Comparison of ENCODE assay signal across 8 mouse cellular contexts in genomic region chr13:41016797-41017405, GRCm38 (mm10). TPM values are rescaled to one million over a fixed set of nuclear protein-coding genes. Genes with fewer than 3 reads are reported as not detected.
A peak's percentile ranks its signal among the peaks of the same experiment; 100 is the strongest.
DNase-seq lines count a peak whose midpoint lies in the region; ATAC-seq and TF ChIP-seq lines count a peak whose summit lies in the region.

No protein-coding gene starts in this region.

- peak overlapping the region; percentile 70 for H3K4me3 ChIP-seq in heart, embryonic 12.5 days
- peak overlapping the region; percentile 60 for H3K4me3 ChIP-seq in heart, postnatal 0 days (ENCODE audit: low read depth, low read length)
- H3K4me3 ChIP-seq in limb, embryonic 15.5 days: peak overlapping the region; percentile 64

- no peak for TF ChIP-seq EP300 in heart, postnatal 0 days (IDR thresholded peaks at IDR 0.05; ENCODE audit: low read depth)

- no peak for TF ChIP-seq CTCF in heart, postnatal 0 days (IDR thresholded peaks at IDR 0.05; ENCODE audit: low read depth)

- peak overlapping the region; percentile 79 for H3K9ac ChIP-seq in heart, embryonic 12.5 days
- peak overlapping the region; percentile 60 for H3K9ac ChIP-seq in heart, postnatal 0 days (replicated peaks; ENCODE audit: low read depth, low read length)
- peak overlapping the region; percentile 73 for H3K9ac ChIP-seq in limb, embryonic 15.5 days

- H3K36me3 ChIP-seq in heart, embryonic 12.5 days: peaks cover 66% of the 10 kb centered on the region
- H3K36me3 ChIP-seq in heart, postnatal 0 days (replicated peaks; ENCODE audit: control insufficient read depth, insufficient read depth, low read length): peaks cover 51% of the 10 kb centered on the region
- H3K36me3 ChIP-seq in limb, embryonic 15.5 days: peaks cover 52% of the 10 kb centered on the region

- WGBS in heart, embryonic 12.5 days: 46% methylated on average over 12 of the region's 12 CpGs
- 37% methylated on average over 12 of the region's 12 CpGs for WGBS in heart, postnatal 0 days
- 38% methylated on average over 12 of the region's 12 CpGs for WGBS in limb, embryonic 15.5 days

- no peaks in the 10 kb centered on the region for H3K27me3 ChIP-seq in heart, embryonic 12.5 days (replicated peaks)
- no peaks in the 10 kb centered on the region for H3K27me3 ChIP-seq in heart, postnatal 0 days (ENCODE audit: control insufficient read depth, insufficient read depth, low read length)
- H3K27me3 ChIP-seq in limb, embryonic 15.5 days: no peaks in the 10 kb centered on the region

- no peak for ATAC-seq in heart, embryonic 12.5 days (ENCODE audit: insufficient number of reproducible peaks, low FRiP score)
- ATAC-seq in heart, postnatal 0 days (ENCODE audit: insufficient read depth, low read depth): no peak
- ATAC-seq in limb, embryonic 15.5 days (ENCODE audit: insufficient number of reproducible peaks, low FRiP score, low TSS enrichment, low read depth): no peak

- H3K4me1 ChIP-seq in heart, embryonic 12.5 days (replicated peaks): peaks cover 39% of the 10 kb centered on the region
- H3K4me1 ChIP-seq in heart, postnatal 0 days (ENCODE audit: control insufficient read depth, insufficient read depth): peaks cover 8% of the 10 kb centered on the region; the same call in 1 of the 2 replicates
- H3K4me1 ChIP-seq in limb, embryonic 15.5 days: peaks cover 17% of the 10 kb centered on the region

- H3K27ac ChIP-seq in heart, embryonic 12.5 days (ENCODE audit: poor library complexity, severe bottlenecking): peak overlapping the region; percentile 86
- H3K27ac ChIP-seq in heart, postnatal 0 days (ENCODE audit: low read depth): peak overlapping the region; percentile 91
- peak overlapping the region; percentile 90 for H3K27ac ChIP-seq in limb, embryonic 15.5 days

- no peak for DNase-seq in heart, adult 9 months (ENCODE audit: low spot score in 2 of 2)
- DNase-seq in adrenal gland, postnatal 14 days: peak; percentile 52
- DNase-seq in heart, postnatal 0 days (ENCODE audit: low spot score): no peak
- DNase-seq in retina, embryonic 14.5 days (ENCODE audit: low spot score): peak; percentile 6
- no peak for DNase-seq in c-Kit-positive CD71-positive TER-119-positive erythroid progenitor cells, embryonic 14.5 days (ENCODE audit: low spot score)
- DNase-seq in left cerebral cortex, adult 18-20 months (ENCODE audit: low spot score in 2 of 2): no peak

- H3K4me2 ChIP-seq in heart, embryonic 12.5 days: peak overlapping the region; percentile 83
- H3K4me2 ChIP-seq in heart, postnatal 0 days (ENCODE audit: low read depth, low read length): peak overlapping the region; percentile 69
- H3K4me2 ChIP-seq in limb, embryonic 15.5 days: peak overlapping the region; percentile 69

- H3K9me3 ChIP-seq in heart, embryonic 12.5 days (replicated peaks): no peaks in the 10 kb centered on the region
- H3K9me3 ChIP-seq in heart, postnatal 0 days (replicated peaks; ENCODE audit: control insufficient read depth, low read length): no peaks in the 10 kb centered on the region
- H3K9me3 ChIP-seq in limb, embryonic 15.5 days: no peaks in the 10 kb centered on the region; the same call in 1 of the 2 replicates

RNA-seq across cellular contexts. Expression of gene Tmem14c, which starts 0.8 kb away (rescaled TPM):
- polyA plus RNA-seq in heart, embryonic 12.5 days (2016; fragmentation: Nextera tagmentation; extraction: Ambion mirVana): 211 and 228 TPM in 2 replicates
- 268 and 286 TPM in 2 replicates for total RNA-seq in adrenal gland, postnatal 14 days (2021)
- 116 and 142 TPM in 2 replicates for total RNA-seq in heart, postnatal 0 days (2014; rRNA removed; ENCODE audit: low replicate concordance)
- polyA plus RNA-seq in heart, postnatal 0 days (2015; fragmentation: Nextera tagmentation; extraction: Ambion mirVana): 282 and 290 TPM in 2 replicates
- 189 and 196 TPM in 2 replicates for polyA plus RNA-seq in limb, embryonic 15.5 days (2015; fragmentation: Nextera tagmentation; extraction: Ambion mirVana)
- 10 to 100 TPM; 52.6 to 58.6 TPM for total RNA-seq in left cerebral cortex, adult 18-20 months (2021)

RNA-seq across cellular contexts. Expression of gene Pak1ip1, which starts 16.1 kb away (rescaled TPM):
- polyA plus RNA-seq in heart, embryonic 12.5 days (2016; fragmentation: Nextera tagmentation; extraction: Ambion mirVana): 54.2 and 55.5 TPM in 2 replicates
- total RNA-seq in adrenal gland, postnatal 14 days (2021): 62.3 and 64.0 TPM in 2 replicates
- 38.2 and 43.5 TPM in 2 replicates for total RNA-seq in heart, postnatal 0 days (2014; rRNA removed; ENCODE audit: low replicate concordance)
- 43.1 and 48.0 TPM in 2 replicates for polyA plus RNA-seq in heart, postnatal 0 days (2015; fragmentation: Nextera tagmentation; extraction: Ambion mirVana)
- polyA plus RNA-seq in limb, embryonic 15.5 days (2015; fragmentation: Nextera tagmentation; extraction: Ambion mirVana): 55.5 and 55.8 TPM in 2 replicates
- 10 to 100 TPM; 40.1 to 41.5 TPM for total RNA-seq in left cerebral cortex, adult 18-20 months (2021)

Comparison
In these comparisons a context has a peak if more than half of its experiments do, and no peak if none do; other contexts are left out.
1. DNase-seq: peak in adrenal gland, postnatal 14 days (single experiment) and retina, embryonic 14.5 days (single experiment); none in heart, adult 9 months (0 of 2), heart, postnatal 0 days (single experiment), c-Kit-positive CD71-positive TER-119-positive erythroid progenitor cells, embryonic 14.5 days (single experiment) and left cerebral cortex, adult 18-20 months (0 of 2).
2. Peak in every context shown above with its lines, with median percentiles within 50 percentile points of each other: H3K27ac ChIP-seq, H3K4me2 ChIP-seq, H3K4me3 ChIP-seq and H3K9ac ChIP-seq.